Mouse (Mus musculus) embryonic facial prominence, embryonic 15.5 days (tissue): Measurements from ENCODE around the gene Prune1. TPM values are rescaled to one million over a fixed set of nuclear protein-coding genes. Genes with fewer than 3 reads are reported as not detected.

Experiments used
- ATAC-seq: fragments of 200-750 bp; cut with Nextera tagmentation; 2 replicates; pipeline ENCODE4 v1.8.0; 2017; ENCODE audit warnings: low read depth, moderate TSS enrichment; ENCODE audit not compliant: insufficient number of reproducible peaks, low FRiP score, low TSS enrichment
- H3K27ac ChIP-seq: fragments of 300-500 bp; sonication (generic); replicated peaks from 2 replicates; pipeline ENCODE4 v1.5.1; 2015; ENCODE audit warnings: mild to moderate bottlenecking, inconsistent platforms
- H3K27me3 ChIP-seq: fragments of 300-500 bp; sonication (generic); 2 replicates; pipeline ENCODE4 v1.6.1; 2015; ENCODE audit warnings: inconsistent platforms
- H3K36me3 ChIP-seq: fragments of 300-500 bp; sonication (generic); 2 replicates; pipeline ENCODE4 v1.6.1; 2015; ENCODE audit warnings: mild to moderate bottlenecking, inconsistent platforms
- H3K4me1 ChIP-seq: fragments of 300-500 bp; sonication (generic); 2 replicates; pipeline ENCODE4 v1.6.1; 2015; ENCODE audit warnings: inconsistent platforms
- H3K4me2 ChIP-seq: fragments of 300-500 bp; sonication (generic); replicated peaks from 2 replicates; pipeline ENCODE4 v1.6.1; 2015; ENCODE audit warnings: mild to moderate bottlenecking, inconsistent platforms
- H3K4me3 ChIP-seq: fragments of 300-500 bp; sonication (generic); replicated peaks from 2 replicates; pipeline ENCODE4 v1.5.1; 2015; ENCODE audit warnings: mild to moderate bottlenecking, inconsistent platforms
- H3K9ac ChIP-seq: fragments of 300-500 bp; sonication (generic); 2 replicates; pipeline ENCODE4 v1.6.1; 2015; ENCODE audit warnings: inconsistent platforms
- H3K9me3 ChIP-seq: fragments of 300-500 bp; sonication (generic); replicated peaks from 2 replicates; pipeline ENCODE4 v1.6.1; 2016; ENCODE audit warnings: inconsistent platforms
- WGBS: fragments of 180-500 bp; shearing (Covaris S2); methylation state at CpG from one replicate; pipeline ENCODE4 v1.1.7; 2015; 5-methylcytosine and 5-hydroxymethylcytosine counted together
- polyA plus RNA-seq: library from polyadenylated mRNA; unstranded; fragments of >200 nt; fragmentation: Nextera tagmentation; extraction: Ambion mirVana; gene quantifications from 2 replicates; pipeline ENCODE4 v1.2.1, GENCODE M21; 2015

Gene Prune1
- polyA plus RNA-seq, result 26.0 and 26.5 TPM in 2 replicates

DNA sequence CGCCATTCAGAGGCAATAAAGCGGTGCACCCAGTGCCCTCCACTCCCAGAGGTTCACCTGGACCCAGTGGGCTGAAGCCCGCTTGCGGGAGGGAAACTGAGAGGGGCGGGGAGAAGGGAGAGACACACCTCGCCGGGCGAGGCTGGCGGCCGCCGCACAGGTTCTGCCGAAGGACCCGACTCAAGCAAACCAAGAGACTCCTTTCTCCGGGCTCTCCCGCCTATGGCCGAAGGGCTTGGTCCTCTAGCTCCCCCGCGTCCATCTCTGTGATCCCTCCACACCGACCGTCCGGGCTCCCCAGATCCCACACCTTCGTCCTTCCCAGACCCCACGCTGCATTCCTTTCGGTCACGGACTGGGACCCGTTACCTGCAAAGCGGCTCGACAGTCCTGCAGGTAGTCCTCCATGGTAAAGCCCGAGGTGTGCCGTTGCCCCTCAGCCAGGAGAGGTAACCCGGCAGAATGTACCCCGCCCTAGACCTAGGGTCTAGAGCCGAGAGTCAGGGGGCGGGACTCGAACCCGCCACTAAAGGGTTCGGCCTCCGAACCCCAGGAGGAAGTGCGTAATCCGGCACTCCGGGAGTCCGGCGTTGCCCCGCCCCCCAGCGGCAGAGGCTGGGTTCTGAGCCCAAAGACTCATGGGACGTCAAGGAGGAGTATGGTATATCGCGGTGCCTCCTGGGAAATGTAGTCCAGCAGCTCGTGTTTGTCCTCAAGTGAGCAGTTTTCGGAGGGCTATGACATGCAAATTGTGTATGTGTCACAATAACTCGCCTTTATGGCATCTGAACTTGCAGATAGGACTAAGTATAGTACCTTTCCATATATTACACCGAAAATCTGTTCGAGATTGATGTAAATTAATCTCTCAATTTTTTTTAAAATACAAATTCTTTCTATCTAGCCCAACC, at the start of gene Prune1, which contains the start of gene Mindy1:
Gene Prune1 (minus strand): TSS at position 861 of the 911 bp plus-strand sequence.
Gene Mindy1 (plus strand): TSS at position 130 of the 911 bp plus-strand sequence.
- Histone ChIP-seq H3K4me1 (peaks cover 29% of the 10 kb centered on the region), H3K4me3 (peak within 1 kb of the TSS; percentile 79), H3K27ac (peak within 1 kb of the TSS; percentile 98), H3K27me3 (no peaks in the 10 kb centered on the region), H3K9ac (peak within 1 kb of the TSS; percentile 75), H3K4me2 (peak within 1 kb of the TSS; percentile 72), H3K36me3 (no peaks in the 10 kb centered on the region), H3K9me3 (no peaks in the 10 kb centered on the region)
- WGBS, result under 1% methylated on average over 53 of the region's 53 CpGs
- ATAC-seq, result peak; percentile 90

DNA sequence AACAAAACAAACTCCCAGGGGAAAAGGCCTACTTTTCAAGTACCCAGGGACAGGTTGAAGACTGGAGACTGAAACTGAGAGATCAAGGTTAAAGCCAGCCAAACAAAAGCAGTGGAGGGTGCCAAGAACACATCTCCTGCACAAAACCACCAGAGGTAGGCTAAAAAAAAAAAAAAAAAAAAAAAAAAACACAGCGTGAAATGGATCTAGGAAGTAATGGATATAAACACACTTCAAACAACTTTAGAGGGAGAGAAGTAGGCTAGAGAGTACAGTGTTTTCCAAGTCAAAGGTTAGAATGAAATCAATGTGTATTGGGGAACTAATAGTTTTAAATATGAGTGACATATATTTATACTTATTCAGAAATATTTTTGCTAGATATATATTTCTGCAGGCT, 49.7 kb upstream of the Prune1 start:
- Histone ChIP-seq H3K27ac (no peak overlapping the region), H3K4me3 (no peak overlapping the region), H3K9ac (no peak overlapping the region), H3K4me2 (no peak overlapping the region), H3K27me3 (no peaks in the 10 kb centered on the region), H3K9me3 (no peaks in the 10 kb centered on the region), H3K36me3 (peaks cover 87% of the 10 kb centered on the region), H3K4me1 (no peaks in the 10 kb centered on the region)
- 60% methylated on average over 1 of the region's 1 CpGs for WGBS
- ATAC-seq, result no peak

DNA sequence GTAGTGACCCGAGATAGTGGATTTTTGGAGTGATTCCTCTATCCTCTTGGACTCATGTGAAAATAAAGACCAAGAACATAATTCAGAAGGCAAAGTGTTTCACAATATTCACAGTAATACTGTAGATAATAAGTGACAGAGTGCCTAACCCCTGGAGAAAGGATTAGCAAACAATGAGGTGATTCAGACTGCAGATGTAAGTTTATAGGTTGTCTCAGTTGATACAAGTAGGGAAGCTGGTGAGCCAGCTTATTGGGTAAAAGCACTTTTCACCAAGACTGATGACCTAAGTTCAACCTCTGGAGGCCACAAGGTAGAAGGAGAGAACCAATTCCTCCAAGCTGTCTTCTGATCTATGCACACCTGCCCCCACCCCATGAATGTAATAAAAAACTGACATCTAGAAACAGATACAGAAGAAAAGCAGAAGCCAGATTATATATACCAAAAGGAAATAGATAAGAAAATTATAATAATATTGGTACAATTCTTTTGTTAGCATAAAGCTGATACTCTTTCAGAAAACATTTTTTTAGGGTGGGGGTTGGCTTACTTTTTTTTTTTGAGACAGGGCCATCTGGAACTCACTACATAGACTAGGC, 47.0 kb upstream of the Prune1 start:
- Histone ChIP-seq H3K27me3 (no peaks in the 10 kb centered on the region), H3K4me1 (no peaks in the 10 kb centered on the region), H3K27ac (no peak overlapping the region), H3K9ac (no peak overlapping the region), H3K36me3 (peaks cover 91% of the 10 kb centered on the region), H3K9me3 (no peaks in the 10 kb centered on the region), H3K4me3 (no peak overlapping the region), H3K4me2 (no peak overlapping the region)
- 87% methylated on average over 1 of the region's 1 CpGs for WGBS
- ATAC-seq, result no peak

DNA sequence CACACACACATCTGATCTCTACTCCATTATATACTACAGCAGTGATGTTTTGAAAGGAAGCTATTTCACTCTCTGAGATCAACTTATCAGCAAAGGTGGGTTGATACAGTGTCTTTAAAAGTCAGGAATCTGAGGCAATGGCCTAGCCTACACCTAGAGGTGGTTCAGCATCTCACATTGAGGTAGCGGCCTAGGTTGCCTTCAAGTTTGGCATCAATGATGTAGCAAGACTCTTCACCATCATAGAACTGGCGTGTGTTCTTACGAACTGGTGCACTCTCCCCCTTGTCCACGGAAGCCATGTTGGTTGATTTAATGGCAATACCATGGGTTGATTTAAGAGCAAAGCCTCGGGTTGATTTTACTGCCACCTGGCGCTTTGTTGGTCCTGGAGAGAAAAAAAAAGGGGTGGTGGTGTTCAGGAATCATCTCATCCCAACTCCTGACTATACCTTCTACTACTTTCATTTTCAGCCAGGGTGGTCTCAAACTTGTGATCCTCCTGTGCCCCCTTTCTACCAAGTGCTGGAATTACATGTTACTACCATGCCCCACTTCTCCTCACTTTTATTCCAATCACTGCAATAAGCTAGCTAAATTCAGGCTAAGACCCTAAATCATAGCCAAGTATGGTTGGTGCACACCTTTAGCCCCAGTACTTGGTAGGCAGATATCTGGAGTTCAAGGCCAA, 42.7 kb upstream of the Prune1 start:
- H3K4me1 ChIP-seq, result no peaks in the 10 kb centered on the region
- WGBS, result 91% methylated on average over 6 of the region's 6 CpGs
- no peak for ATAC-seq
- no peaks in the 10 kb centered on the region for H3K27me3 ChIP-seq
- no peak overlapping the region for H3K9ac ChIP-seq
- no peak overlapping the region for H3K27ac ChIP-seq
- peaks cover 95% of the 10 kb centered on the region for H3K36me3 ChIP-seq
- no peaks in the 10 kb centered on the region for H3K9me3 ChIP-seq
- no peak overlapping the region for H3K4me3 ChIP-seq
- H3K4me2 ChIP-seq, result no peak overlapping the region

DNA sequence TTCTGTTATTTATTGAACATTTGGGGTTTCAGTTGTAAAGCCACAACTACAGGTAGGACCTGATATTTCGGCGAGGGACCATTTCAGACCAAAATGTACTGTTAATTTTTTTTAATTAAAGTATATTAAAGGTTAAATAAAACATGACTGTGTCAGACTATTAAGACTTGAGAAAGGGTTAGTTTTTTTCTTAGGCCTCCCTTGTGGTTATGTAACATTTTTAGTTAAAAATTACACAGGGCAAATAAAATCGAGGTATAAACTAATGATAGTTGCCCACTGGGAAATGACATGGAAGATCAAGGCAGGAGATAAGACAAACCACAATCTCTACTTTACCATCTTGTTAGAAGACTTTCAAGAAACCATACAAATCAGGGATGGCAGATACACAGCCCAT, 41.6 kb upstream of the Prune1 start:
- Histone ChIP-seq H3K36me3 (peaks cover 91% of the 10 kb centered on the region), H3K27ac (no peak overlapping the region), H3K4me2 (no peak overlapping the region), H3K27me3 (no peaks in the 10 kb centered on the region), H3K4me3 (no peak overlapping the region), H3K9ac (no peak overlapping the region), H3K9me3 (no peaks in the 10 kb centered on the region), H3K4me1 (peaks cover 8% of the 10 kb centered on the region; the same call in 1 of the 2 replicates)
- WGBS, result 94% methylated on average over 3 of the region's 3 CpGs
- no peak for ATAC-seq

DNA sequence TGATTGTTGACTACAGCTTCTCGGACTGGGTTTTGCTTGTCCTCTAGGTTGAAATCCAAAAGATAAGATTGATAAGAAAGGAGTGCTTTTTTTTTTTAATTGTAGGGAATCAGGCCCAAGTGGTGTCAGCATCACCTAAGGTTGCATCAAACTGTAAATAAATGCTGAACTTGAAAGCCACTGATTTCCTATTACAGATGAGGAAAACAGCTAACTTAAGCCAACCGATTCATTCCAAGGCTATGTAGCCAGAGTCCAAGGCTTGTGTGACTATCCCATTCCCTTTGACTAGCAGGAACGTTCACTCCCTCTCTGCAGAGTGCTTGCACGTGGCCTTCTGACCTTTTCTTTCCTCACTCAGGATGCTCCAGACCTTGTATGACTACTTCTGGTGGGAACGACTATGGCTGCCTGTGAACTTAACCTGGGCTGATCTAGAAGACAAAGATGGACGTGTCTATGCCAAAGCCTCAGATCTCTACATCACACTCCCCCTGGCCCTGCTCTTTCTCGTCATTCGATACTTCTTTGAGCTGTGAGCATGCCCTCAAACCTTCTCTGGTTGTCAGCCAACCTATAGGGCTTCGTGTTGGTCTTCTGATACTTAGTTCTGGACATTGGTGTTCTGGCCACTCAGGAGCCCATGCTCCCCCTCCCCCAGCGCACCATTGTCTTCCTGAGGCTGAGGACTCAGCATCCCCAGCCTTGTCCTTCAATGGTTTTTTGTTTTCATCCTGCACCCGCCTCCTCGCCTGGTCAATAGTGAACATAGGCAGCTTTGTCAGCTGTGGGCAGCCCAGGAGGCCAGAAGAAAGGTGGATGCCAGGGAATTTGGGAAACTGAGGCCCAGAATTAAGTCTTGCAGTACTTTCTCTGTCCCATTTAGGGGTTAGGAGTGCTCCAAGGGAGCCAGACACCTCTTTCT, 38.1 kb upstream of the Prune1 start:
- Histone ChIP-seq H3K9ac (no peak overlapping the region), H3K9me3 (no peaks in the 10 kb centered on the region), H3K36me3 (peaks cover 59% of the 10 kb centered on the region), H3K4me1 (peaks cover 30% of the 10 kb centered on the region), H3K27me3 (no peaks in the 10 kb centered on the region), H3K27ac (no peak overlapping the region), H3K4me3 (no peak overlapping the region), H3K4me2 (no peak overlapping the region)
- ATAC-seq, result no peak
- WGBS, result 69% methylated on average over 12 of the region's 12 CpGs

DNA sequence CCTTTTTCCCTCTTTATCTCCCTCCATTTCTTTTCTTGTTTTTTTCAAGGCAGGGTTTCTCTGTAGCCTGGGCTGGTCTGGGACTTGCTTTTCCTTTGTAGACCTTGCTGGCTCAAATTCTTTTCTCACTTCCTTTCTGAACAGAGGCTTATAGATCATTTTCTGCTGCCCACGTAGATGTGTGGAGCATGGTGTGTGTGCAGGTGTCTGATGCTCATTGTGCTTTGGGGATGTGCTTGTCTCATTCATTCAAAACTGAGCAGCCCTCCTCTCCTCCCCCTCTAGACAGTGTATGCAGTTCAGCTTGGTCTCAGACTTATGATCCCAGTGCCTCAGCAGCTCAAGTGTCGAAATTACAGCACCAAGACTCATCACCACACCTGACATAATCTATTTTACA, 37.2 kb upstream of the Prune1 start:
- Histone ChIP-seq H3K4me3 (no peak overlapping the region), H3K27ac (no peak overlapping the region), H3K27me3 (no peaks in the 10 kb centered on the region), H3K4me2 (no peak overlapping the region), H3K36me3 (peaks cover 50% of the 10 kb centered on the region), H3K9ac (no peak overlapping the region), H3K4me1 (peaks cover 30% of the 10 kb centered on the region), H3K9me3 (no peaks in the 10 kb centered on the region)
- ATAC-seq, result no peak
- 65% methylated on average over 2 of the region's 2 CpGs for WGBS

DNA sequence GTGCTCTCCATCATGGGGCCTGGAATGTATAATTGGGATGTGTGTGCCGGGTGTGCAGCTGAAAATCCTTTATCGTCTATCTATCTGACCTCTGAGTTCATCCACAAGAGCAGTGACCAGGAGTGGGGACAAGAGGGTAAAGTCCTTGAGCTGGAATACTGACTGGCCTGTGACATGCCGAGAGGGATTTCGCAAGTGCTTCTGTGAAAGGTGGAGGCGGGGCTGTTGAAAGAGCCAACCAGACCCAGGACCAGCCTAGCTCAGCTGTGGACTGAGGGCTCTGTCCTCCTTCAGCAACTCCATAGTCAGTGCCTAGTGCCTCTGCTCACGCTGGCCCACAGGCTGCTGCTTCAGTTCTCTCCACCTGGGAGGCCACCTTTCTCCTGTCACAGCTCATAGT, 36.7 kb upstream of the Prune1 start:
- Histone ChIP-seq H3K36me3 (peaks cover 45% of the 10 kb centered on the region), H3K4me2 (no peak overlapping the region), H3K27ac (no peak overlapping the region), H3K9ac (no peak overlapping the region), H3K4me3 (no peak overlapping the region), H3K4me1 (peaks cover 30% of the 10 kb centered on the region), H3K27me3 (no peaks in the 10 kb centered on the region), H3K9me3 (no peaks in the 10 kb centered on the region)
- ATAC-seq, result no peak
- WGBS, result 45% methylated on average over 6 of the region's 6 CpGs

DNA sequence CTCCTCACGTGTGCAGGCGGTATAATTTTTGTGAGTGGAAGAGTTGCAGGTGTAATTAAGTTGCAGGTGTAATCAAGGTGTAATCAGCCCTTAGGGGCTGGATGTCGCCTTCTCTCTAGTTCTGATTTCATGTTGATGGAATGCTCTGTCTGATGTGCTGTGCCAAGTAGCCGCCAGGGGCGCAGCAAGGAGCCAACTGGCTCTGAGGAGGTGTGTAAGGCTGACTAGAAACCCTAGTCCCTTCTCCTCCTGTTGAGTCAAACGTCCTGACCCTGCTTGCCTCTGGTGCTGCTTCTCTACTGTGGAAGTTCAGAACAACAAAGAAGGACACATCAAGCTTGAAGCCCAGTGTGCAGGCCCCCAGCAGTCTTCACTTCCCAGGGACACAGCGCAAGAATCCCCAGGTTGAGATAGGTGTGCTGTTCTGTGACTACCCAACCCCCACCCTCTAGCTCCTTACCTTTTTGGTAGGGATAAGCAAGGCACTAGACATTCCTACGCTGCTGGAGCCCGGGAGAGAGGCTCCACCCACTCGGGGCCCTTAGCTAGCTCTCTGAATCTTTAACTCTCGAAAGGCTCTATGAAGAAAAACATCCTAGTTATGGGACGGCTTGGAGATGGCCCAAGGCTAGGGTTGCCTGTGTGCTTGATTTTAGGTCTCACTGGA, 35.7 kb upstream of the Prune1 start:
- peaks cover 30% of the 10 kb centered on the region for H3K4me1 ChIP-seq
- peak overlapping the region; percentile 33 for H3K4me2 ChIP-seq
- peak overlapping the region; percentile 48 for H3K27ac ChIP-seq
- H3K9me3 ChIP-seq, result no peaks in the 10 kb centered on the region
- no peak for ATAC-seq
- H3K9ac ChIP-seq, result no peak overlapping the region
- peak overlapping the region; percentile 6; the same call in 1 of the 2 replicates for H3K4me3 ChIP-seq
- no peaks in the 10 kb centered on the region for H3K27me3 ChIP-seq
- WGBS, result 15% methylated on average over 12 of the region's 12 CpGs
- peaks cover 35% of the 10 kb centered on the region for H3K36me3 ChIP-seq

DNA sequence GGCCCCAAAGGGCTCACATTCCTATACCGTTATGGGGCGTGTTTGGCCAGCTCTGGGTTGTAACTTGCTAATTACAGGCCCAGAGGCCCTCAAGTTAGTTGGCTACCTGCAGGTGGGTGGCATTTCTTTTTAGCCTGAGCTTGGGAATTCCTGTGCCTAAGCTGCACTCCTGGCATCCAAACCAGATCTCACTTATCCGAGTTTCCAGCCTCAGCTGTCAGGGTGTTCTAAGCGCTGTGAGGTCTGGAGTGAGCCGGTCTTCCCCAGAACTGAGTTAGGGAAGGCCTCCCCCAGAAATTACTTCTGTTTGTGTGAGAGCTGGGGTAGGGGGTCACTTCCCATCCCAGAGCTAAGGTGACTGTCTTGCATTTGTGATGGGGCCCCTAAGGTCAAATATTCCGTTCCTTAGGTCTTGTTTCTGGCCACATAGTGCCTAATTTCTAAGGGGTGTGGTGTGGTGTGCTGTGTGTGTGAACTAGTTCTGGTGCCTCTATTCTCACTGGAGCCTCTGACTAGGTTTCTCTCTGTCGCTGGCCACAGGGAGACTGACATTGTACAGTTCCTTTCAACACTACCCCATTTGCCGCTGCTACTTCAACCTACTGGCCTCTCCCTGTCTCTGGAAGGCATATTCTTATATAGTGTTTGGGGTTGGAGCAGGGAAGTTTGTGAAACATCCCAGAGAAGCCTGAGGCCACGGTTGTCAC, 34.1 kb upstream of the Prune1 start:
- Histone ChIP-seq H3K4me3 (peak overlapping the region; percentile 81), H3K4me2 (peak overlapping the region; percentile 75), H3K36me3 (peaks cover 19% of the 10 kb centered on the region), H3K9ac (peak overlapping the region; percentile 92), H3K27me3 (no peaks in the 10 kb centered on the region), H3K9me3 (no peaks in the 10 kb centered on the region), H3K4me1 (peaks cover 30% of the 10 kb centered on the region), H3K27ac (peak overlapping the region; percentile 91)
- no peak for ATAC-seq
- 9% methylated on average over 9 of the region's 9 CpGs for WGBS
